Mouse (Mus musculus): ENCODE results near the gene Sowahc. TPM values are rescaled to one million over a fixed set of nuclear protein-coding genes. Genes with fewer than 3 reads are reported as not detected.

The Sowahc gene
- total RNA-seq, 1 experiment, result 7.9 TPM

DNA sequence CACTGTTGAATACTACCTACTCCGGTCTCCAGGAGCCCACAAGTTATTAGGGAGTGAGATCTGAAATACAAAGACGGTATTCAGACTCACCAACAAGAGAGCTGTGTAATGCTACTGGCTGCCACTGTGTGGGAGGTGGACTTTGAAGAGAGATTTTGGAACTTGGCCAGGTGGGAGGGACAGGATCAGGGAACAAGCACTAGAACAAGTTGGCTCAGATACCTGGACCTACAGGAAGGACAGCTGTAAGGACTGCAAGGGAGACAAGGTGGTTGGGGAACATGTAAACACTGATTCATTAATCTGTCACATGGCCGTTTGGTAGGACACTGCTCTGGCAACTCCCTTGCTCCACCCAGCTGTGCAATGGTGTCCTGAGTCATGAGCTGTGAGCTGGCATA lies 19.4 kb downstream of the Sowahc start:
- no peak for DNase-seq (ENCODE audit: low read depth, low spot score)
- Histone ChIP-seq H3K9me3 (ENCODE audit: control insufficient read depth, insufficient read depth, low read depth, low read length) (no peaks in the 10 kb centered on the region), H3K4me1 (ENCODE audit: control insufficient read depth in 2 of 2, insufficient read depth in 2 of 2, low read length in 2 of 2, poor library complexity in 1 of 2) (no peaks in the 10 kb centered on the region; a peak in 1 of 4 replicates), H3K9ac (ENCODE audit: insufficient read depth, low read depth, low read length, poor library complexity, severe bottlenecking) (no peak overlapping the region), H3K36me3 (ENCODE audit: control insufficient read depth, insufficient read depth, low read length, poor library complexity, severe bottlenecking) (no peaks in the 10 kb centered on the region), H3K27ac (ENCODE audit: insufficient read depth, low read depth, low read length, poor library complexity, severe bottlenecking) (no peak overlapping the region), H3K4me3 (ENCODE audit: insufficient read depth in 1 of 2, low read depth in 1 of 2, low read length in 2 of 2, poor library complexity in 1 of 2, severe bottlenecking in 1 of 2) (no peak overlapping the region)
- in situ Hi-C loops (cut with MboI; ENCODE audit: low sequenced_read_pairs in 2 of 2, unreplicated experiment in 2 of 2), result no loop called here
- TF ChIP-seq ZNF384 (IDR thresholded peaks at IDR 0.05; ENCODE audit: low read depth, low read length) (no peak), HCFC1 (IDR thresholded peaks at IDR 0.05; ENCODE audit: borderline replicate concordance, insufficient read depth, low read length) (no peak), MAFK (IDR thresholded peaks at IDR 0.05; ENCODE audit: insufficient read depth, low read depth, low read length) (no peak), ZC3H11A (IDR thresholded peaks at IDR 0.05; ENCODE audit: borderline replicate concordance, low read depth, low read length) (no peak), CHD2 (IDR thresholded peaks at IDR 0.05; ENCODE audit: low read depth, low read length) (no peak)

DNA sequence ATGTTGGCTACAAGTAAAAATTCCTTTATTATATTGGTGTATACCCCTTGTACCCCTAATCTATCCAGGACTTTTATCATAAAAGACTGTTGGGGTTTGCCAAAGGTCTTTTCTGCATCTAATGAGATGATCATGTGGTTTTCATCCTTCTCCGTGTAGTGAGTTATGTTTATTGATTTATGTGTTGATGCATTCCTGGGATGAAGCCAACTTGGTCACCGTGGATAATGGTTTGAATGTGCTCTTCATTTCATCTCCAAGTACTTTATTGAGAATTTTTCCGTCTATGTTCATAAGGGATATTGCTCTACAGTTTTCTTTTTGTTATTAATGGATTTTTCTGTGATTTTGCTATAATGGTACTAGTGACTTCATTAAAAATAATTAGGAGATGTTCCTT lies 27.8 kb downstream of the Sowahc start:
- Histone ChIP-seq H3K9me3 (ENCODE audit: control insufficient read depth, insufficient read depth, low read depth, low read length) (no peaks in the 10 kb centered on the region), H3K4me3 (ENCODE audit: insufficient read depth in 1 of 2, low read depth in 1 of 2, low read length in 2 of 2, poor library complexity in 1 of 2, severe bottlenecking in 1 of 2) (no peak overlapping the region), H3K4me1 (ENCODE audit: control insufficient read depth in 2 of 2, insufficient read depth in 2 of 2, low read length in 2 of 2, poor library complexity in 1 of 2) (no peaks in the 10 kb centered on the region), H3K36me3 (ENCODE audit: control insufficient read depth, insufficient read depth, low read length, poor library complexity, severe bottlenecking) (no peaks in the 10 kb centered on the region), H3K27ac (ENCODE audit: insufficient read depth, low read depth, low read length, poor library complexity, severe bottlenecking) (no peak overlapping the region), H3K9ac (ENCODE audit: insufficient read depth, low read depth, low read length, poor library complexity, severe bottlenecking) (no peak overlapping the region)
- TF ChIP-seq ZNF384 (IDR thresholded peaks at IDR 0.05; ENCODE audit: low read depth, low read length), result no peak
- TF ChIP-seq CHD2 (IDR thresholded peaks at IDR 0.05; ENCODE audit: low read depth, low read length), result no peak
- in situ Hi-C loops (cut with MboI; ENCODE audit: low sequenced_read_pairs in 2 of 2, unreplicated experiment in 2 of 2), result no loop called here
- no peak for DNase-seq (ENCODE audit: low read depth, low spot score)

DNA sequence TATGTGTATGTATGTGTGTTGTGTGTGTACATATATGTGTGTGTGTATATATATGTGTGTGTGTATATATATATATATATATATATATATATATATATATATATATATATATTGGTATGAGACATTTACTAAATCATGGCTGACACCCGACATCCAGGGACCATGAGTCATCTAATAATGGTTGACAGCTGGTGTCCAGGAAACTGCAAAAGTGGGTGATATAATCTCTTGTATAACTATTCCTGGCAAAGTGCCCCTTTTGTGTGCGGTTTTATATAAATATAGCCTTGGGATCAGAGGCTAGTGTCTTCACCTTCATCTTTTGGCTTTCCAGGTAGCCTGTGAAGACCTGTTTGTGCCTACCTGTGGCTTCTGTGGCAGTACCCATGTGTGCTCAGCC lies 28.9 kb downstream of the Sowahc start:
- Histone ChIP-seq H3K36me3 (ENCODE audit: control insufficient read depth, insufficient read depth, low read length, poor library complexity, severe bottlenecking) (no peaks in the 10 kb centered on the region), H3K9me3 (ENCODE audit: control insufficient read depth, insufficient read depth, low read depth, low read length) (no peaks in the 10 kb centered on the region), H3K27ac (ENCODE audit: insufficient read depth, low read depth, low read length, poor library complexity, severe bottlenecking) (no peak overlapping the region), H3K9ac (ENCODE audit: insufficient read depth, low read depth, low read length, poor library complexity, severe bottlenecking) (no peak overlapping the region), H3K4me1 (ENCODE audit: control insufficient read depth in 2 of 2, insufficient read depth in 2 of 2, low read length in 2 of 2, poor library complexity in 1 of 2) (no peaks in the 10 kb centered on the region), H3K4me3 (ENCODE audit: insufficient read depth in 1 of 2, low read depth in 1 of 2, low read length in 2 of 2, poor library complexity in 1 of 2, severe bottlenecking in 1 of 2) (no peak overlapping the region)
- no peak for TF ChIP-seq HCFC1 (IDR thresholded peaks at IDR 0.05; ENCODE audit: borderline replicate concordance, insufficient read depth, low read length)
- TF ChIP-seq ZC3H11A (IDR thresholded peaks at IDR 0.05; ENCODE audit: borderline replicate concordance, low read depth, low read length), result no peak
- TF ChIP-seq MAFK (IDR thresholded peaks at IDR 0.05; ENCODE audit: insufficient read depth, low read depth, low read length), result no peak
- in situ Hi-C loops (cut with MboI; ENCODE audit: low sequenced_read_pairs in 2 of 2, unreplicated experiment in 2 of 2), result no loop called here
- DNase-seq (ENCODE audit: low read depth, low spot score), result no peak

DNA sequence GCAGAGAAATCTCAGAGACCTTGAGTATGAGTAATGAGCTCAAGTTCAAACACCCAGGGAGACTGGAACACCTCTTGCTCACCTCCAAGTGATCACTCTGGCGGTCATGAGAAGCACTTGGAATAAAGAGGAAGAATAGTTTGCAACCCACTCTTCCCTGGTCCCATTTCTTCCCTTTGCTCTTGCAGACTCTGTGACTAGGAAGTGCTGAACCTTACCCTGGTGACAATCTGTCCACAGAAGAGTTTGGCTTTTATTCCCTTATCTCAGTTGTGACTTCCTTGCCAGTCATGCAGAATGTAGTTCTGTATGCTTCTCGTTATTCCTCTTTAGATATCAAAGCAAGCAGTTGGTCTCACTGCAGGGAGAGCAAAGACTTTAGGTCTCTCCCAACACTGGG lies 30.2 kb downstream of the Sowahc start:
- no peaks in the 10 kb centered on the region for H3K4me1 ChIP-seq (ENCODE audit: control insufficient read depth in 2 of 2, insufficient read depth in 2 of 2, low read length in 2 of 2, poor library complexity in 1 of 2)
- no peak overlapping the region for H3K27ac ChIP-seq (ENCODE audit: insufficient read depth, low read depth, low read length, poor library complexity, severe bottlenecking)
- no peaks in the 10 kb centered on the region for H3K9me3 ChIP-seq (ENCODE audit: control insufficient read depth, insufficient read depth, low read depth, low read length)
- no peak for DNase-seq (ENCODE audit: low read depth, low spot score)
- no peak for TF ChIP-seq CHD2 (IDR thresholded peaks at IDR 0.05; ENCODE audit: low read depth, low read length)
- TF ChIP-seq ZC3H11A (IDR thresholded peaks at IDR 0.05; ENCODE audit: borderline replicate concordance, low read depth, low read length), result no peak
- H3K4me3 ChIP-seq (ENCODE audit: insufficient read depth in 1 of 2, low read depth in 1 of 2, low read length in 2 of 2, poor library complexity in 1 of 2, severe bottlenecking in 1 of 2), result no peak overlapping the region
- in situ Hi-C loops (cut with MboI; ENCODE audit: low sequenced_read_pairs in 2 of 2, unreplicated experiment in 2 of 2), result no loop called here
- no peak overlapping the region for H3K9ac ChIP-seq (ENCODE audit: insufficient read depth, low read depth, low read length, poor library complexity, severe bottlenecking)
- H3K36me3 ChIP-seq (ENCODE audit: control insufficient read depth, insufficient read depth, low read length, poor library complexity, severe bottlenecking), result no peaks in the 10 kb centered on the region

DNA sequence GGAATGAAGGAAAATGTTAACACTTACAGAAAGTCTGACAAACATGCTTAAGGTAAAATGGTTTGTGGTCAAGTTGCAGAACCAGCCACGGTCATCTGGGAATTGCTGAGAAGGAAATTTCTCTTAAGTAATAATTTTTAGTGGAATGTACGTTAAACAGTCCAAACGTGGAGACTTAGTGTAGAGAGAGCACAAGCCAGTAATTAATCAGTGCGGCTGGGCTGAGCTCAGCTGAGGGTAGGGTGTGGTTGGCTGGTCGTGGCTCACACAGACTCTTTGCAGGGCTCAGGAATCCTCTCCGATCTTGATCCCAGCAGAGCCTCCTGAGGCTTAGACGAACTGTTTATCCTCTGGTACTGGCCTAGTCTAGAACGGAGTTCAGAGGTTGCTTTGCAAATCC lies 30.6 kb downstream of the Sowahc start:
- H3K36me3 ChIP-seq (ENCODE audit: control insufficient read depth, insufficient read depth, low read length, poor library complexity, severe bottlenecking), result no peaks in the 10 kb centered on the region
- no peak for DNase-seq (ENCODE audit: low read depth, low spot score)
- no peaks in the 10 kb centered on the region for H3K4me1 ChIP-seq (ENCODE audit: control insufficient read depth in 2 of 2, insufficient read depth in 2 of 2, low read length in 2 of 2, poor library complexity in 1 of 2)
- H3K27ac ChIP-seq (ENCODE audit: insufficient read depth, low read depth, low read length, poor library complexity, severe bottlenecking), result no peak overlapping the region
- H3K4me3 ChIP-seq (ENCODE audit: insufficient read depth in 1 of 2, low read depth in 1 of 2, low read length in 2 of 2, poor library complexity in 1 of 2, severe bottlenecking in 1 of 2), result no peak overlapping the region
- in situ Hi-C loops (cut with MboI; ENCODE audit: low sequenced_read_pairs in 2 of 2, unreplicated experiment in 2 of 2), result no loop called here
- no peak overlapping the region for H3K9ac ChIP-seq (ENCODE audit: insufficient read depth, low read depth, low read length, poor library complexity, severe bottlenecking)
- no peaks in the 10 kb centered on the region for H3K9me3 ChIP-seq (ENCODE audit: control insufficient read depth, insufficient read depth, low read depth, low read length)
- TF ChIP-seq CHD2 (IDR thresholded peaks at IDR 0.05; ENCODE audit: low read depth, low read length), result no peak
- no peak for TF ChIP-seq ZC3H11A (IDR thresholded peaks at IDR 0.05; ENCODE audit: borderline replicate concordance, low read depth, low read length)
- no peak for TF ChIP-seq HCFC1 (IDR thresholded peaks at IDR 0.05; ENCODE audit: borderline replicate concordance, insufficient read depth, low read length)
- no peak for TF ChIP-seq MAFK (IDR thresholded peaks at IDR 0.05; ENCODE audit: insufficient read depth, low read depth, low read length)
- TF ChIP-seq ZNF384 (IDR thresholded peaks at IDR 0.05; ENCODE audit: low read depth, low read length), result no peak

All from ES-E14 (cell line).